Mouse (Mus musculus): ENCODE results near the gene Fsip1. TPM values are rescaled to one million over a fixed set of nuclear protein-coding genes. Genes with fewer than 3 reads are reported as not detected.
A peak's percentile ranks its signal among the peaks of the same experiment; 100 is the strongest.

Fsip1 gene
- total RNA-seq, 2 experiments from 2014 or later = 0.81 to 1.3 TPM

DNA sequence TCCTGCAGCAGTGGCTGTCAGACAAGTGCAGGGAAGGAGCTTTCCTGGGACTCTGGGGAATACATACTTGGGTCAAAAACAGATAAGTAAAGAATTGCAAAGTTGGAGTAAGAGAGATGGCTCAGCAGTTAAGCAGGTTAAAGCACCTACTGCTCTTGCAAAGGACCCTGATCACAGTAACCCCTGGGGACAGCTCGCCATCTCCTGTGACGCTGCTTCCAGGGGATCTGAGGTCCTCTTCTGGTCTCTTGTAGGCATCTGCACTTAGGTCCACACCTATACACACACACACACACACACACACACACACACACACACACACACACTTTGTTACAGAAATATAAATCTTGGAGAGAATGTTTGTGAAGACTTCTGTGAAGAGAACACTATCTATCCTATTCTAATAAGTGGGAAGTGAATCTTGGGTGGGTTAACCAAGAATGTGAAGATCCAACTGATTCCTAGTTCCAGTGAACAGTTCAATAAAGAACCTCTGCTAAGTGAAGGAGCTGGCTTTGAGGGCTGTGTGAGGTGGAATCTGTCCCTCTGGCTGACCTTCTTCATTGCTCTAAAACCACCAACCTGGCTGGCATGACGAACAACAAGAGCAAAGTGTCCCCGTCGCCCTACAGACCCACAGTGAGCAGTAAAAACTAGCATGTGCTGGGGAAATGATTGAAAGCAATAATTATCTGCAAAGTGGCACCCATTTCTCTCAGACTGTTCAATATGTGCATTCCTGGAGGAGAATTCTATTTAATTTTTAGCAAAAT, 129.1 kb downstream of the Fsip1 start:
- DNase-seq (ENCODE audit: low spot score in 2 of 2) = no peak

DNA sequence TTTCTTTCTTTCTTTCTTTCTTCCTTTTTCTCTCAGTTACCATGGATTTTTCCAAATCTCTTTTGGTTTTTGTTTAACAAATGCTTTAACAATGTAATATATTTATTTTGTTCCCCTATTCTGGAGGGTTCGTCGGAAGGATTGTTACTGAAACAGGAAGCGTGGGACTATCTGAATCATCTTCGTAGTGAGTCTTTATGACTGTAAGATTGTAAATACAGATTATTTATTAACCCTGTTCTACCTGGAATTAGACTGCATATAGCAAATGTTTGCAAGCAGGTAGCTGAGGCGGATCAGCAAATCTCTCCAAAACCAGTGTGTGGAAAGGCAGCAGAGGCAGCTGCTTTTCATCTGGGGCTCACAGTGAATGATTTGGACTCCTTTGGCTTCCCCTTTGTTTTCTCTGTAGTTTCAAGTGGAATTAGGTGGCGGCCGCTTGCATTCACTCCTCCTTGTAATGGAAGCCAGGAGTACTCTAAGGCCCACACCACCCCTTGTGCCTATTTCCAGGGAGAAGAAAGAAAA, 130.8 kb downstream of the Fsip1 start:
- DNase-seq (ENCODE audit: low spot score in 2 of 2) = no peak

DNA sequence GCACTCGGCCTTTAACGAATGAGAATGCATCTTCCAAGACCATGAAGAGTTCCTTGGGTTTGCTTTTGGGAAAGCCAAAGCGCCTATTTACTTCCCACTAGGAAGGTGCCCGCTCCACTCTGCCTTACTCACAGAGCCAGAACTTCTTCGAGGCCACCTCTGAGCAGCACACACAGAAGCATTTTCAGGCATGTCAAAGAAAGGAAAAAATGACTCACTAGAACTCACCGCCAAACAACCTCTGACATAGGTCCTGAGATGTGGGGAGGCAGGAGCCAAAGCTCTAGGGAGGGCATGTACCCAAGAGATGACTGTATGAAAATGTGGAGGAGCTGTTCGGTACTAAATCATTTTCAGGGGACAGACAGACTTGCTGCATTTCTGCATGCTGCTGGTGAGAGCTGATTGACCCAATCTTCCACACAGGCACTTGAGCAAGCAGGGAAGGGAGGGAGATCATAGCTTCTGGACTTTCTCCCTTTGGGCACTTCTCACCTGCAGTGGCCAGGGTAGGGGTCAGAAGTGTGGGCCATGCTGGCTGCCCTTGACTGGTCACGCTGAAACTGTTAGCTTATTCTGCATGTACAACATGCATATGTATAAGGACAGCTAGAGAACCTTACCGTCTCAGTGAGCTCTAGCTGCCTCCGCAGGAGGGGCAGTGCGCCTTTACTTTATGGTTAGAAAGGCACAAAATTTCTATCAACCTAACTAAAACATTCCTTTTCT, 131.4 kb downstream of the Fsip1 start:
- DNase-seq (ENCODE audit: low spot score in 2 of 2) = no peak

DNA sequence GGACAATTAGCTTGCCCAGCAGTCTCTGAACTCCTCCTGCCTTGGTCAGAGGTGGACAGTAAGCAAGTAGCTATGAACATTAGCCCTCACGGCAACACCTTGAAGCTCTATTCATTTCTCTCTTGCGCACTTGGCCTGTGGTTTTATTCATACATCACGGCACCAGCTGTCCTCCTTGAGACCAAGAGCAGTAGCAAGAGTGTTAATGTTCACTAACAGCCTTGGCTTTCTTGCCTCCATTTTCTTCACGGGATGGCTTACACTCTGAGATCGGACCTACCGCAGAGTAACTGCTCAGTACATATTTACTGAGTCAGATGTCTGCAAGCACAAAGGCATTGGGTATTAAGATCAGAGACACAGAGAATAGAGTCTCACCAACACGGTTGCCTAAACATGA, 132.3 kb downstream of the Fsip1 start:
- DNase-seq (ENCODE audit: low spot score in 2 of 2) = no peak

- no peak for DNase-seq (ENCODE audit: low spot score in 2 of 2)
Measured at GRCm38 (mm10) chr2:118123743-118124142, 133.0 kb downstream of the Fsip1 start.

DNA sequence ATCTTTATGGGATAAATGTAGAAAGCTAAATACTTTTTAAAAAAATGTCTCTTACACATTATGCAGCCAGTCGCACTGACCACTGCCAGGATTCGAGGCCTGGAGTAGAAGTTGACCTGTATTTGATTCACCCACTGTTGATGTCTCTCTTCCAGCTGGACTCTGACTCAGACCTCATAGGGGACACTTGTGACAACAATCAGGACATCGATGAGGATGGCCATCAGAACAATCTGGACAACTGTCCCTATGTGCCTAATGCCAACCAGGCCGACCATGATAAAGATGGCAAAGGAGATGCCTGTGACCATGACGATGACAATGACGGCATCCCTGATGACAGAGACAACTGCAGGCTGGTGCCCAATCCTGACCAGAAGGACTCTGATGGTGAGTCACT, 134.5 kb downstream of the Fsip1 start:
- DNase-seq (ENCODE audit: low spot score in 2 of 2) = no peak

GRCm38 (mm10) chr2:118120751-118121150, 136.0 kb downstream of the Fsip1 start:
- no peak for DNase-seq (ENCODE audit: low spot score in 2 of 2)

DNA sequence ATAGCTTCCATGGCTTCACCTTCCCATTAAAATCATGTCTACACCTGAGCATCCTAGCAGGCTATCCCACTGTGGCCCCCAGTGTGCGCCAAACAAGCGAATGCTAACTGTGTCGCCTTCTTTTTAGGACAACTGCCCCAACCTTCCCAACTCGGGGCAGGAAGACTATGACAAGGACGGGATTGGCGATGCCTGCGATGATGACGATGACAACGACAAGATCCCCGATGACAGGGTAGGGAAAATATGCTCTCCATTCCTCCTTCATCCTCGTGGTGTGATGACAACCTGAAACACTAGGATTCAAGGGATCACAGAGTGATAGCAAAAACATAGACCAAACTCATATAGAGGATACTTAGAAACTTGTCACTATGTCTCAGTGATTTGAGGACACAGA, 136.7 kb downstream of the Fsip1 start:
- DNase-seq (ENCODE audit: low spot score in 2 of 2) = no peak

- DNase-seq (ENCODE audit: low spot score in 2 of 2) = no peak
Measured at GRCm38 (mm10) chr2:118119684-118120083, 137.1 kb downstream of the Fsip1 start.

- DNase-seq (ENCODE audit: low spot score in 2 of 2) = no peak
Measured at GRCm38 (mm10) chr2:118118515-118118914, 138.3 kb downstream of the Fsip1 start.

DNA sequence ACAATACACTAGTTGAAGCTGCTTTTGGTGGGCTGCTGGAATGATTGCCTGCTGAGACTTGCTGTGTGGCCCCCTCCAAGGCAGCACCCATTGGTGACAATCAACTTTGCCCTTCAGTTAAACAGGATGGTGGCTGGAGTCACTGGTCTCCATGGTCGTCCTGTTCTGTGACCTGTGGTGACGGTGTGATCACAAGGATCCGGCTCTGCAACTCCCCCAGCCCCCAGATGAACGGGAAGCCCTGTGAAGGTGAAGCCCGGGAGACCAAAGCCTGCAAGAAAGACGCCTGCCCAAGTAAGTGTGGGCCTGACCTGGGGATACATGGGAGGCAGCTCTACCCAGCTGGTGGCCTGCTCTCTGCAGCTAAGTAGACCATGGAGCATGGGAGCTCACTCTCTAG, 138.7 kb downstream of the Fsip1 start:
- DNase-seq (ENCODE audit: low spot score in 2 of 2) = no peak

GRCm38 (mm10) chr2:118117401-118117800, 139.4 kb downstream of the Fsip1 start:
- DNase-seq (ENCODE audit: low spot score in 2 of 2) = no peak

DNA sequence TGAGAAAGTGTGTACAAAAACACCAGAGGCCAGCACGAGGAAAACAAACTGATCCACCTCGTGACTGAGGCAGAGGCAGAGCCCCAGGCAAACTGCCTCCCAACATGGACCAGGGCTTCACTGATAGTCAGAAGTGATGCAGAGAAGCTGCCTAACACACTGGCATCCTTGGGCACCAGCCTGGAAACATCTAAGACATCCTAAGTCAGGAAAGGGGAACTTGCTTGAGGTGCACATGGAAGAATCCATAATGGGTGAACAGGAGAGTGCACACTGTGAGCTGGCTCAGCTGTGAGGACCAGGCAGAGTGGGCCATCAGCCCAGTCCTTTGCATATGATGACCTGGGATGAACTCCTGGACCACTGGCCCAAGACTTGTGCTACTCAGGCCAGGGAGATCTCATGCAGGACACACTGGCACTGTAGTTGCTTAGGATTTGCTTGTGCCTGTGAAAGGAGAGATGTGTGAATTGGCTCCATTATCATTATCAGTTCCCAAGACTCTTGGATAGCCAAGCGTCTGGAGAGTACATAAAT, 139.9 kb downstream of the Fsip1 start:
- DNase-seq (ENCODE audit: low spot score in 2 of 2) = no peak

- DNase-seq (ENCODE audit: low spot score in 2 of 2) = no peak
Measured at GRCm38 (mm10) chr2:118116180-118116579, 140.6 kb downstream of the Fsip1 start.

- no peak for DNase-seq (ENCODE audit: low spot score in 2 of 2)
Measured at GRCm38 (mm10) chr2:118115647-118116046, 141.1 kb downstream of the Fsip1 start.

DNA sequence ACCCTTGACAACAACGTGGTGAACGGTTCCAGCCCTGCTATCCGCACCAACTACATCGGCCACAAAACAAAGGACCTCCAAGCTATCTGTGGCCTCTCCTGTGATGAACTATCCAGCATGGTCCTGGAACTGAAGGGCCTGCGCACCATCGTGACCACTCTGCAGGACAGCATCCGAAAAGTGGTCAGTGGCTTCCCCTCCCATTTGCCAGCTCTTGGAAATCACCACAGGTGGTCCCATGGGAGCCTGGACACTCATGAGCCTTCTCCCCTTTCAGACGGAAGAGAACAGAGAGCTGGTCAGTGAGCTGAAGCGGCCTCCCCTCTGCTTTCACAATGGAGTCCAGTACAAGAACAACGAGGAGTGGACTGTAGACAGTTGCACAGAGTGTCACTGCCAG, 142.1 kb downstream of the Fsip1 start:
- DNase-seq (ENCODE audit: low spot score in 2 of 2) = no peak

DNA sequence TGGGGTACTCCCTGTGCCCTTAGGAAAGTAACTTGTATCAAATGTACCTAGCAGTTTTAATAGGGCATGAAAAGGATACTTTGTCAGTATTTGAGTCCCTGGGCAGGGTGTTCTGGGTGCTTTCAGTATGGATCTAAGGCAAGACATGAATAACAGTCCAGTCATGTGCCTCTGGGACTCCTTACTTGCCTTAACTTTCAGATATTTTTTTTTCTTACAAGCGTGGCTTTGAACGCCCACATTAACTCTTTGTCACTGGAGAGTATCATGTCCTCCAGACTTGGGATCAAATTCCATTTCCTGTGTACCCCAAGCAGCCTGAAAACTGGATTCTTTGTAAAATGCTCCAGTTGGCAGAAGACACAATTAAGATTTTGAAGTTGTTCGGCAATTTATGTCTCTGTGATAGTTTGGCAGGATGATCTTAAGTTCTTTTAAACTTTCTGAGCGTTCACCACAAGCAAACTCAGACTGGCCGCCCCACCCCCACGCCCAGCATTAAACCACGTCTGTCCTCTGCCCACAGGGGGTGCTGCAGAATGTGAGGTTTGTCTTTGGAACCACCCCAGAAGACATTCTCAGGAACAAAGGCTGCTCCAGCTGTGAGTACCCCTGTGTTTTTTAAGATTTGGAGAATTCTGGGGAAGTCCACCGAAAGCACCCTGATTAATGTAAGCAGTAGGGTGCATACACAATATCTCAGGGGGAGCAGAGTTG, 142.8 kb downstream of the Fsip1 start:
- DNase-seq (ENCODE audit: low spot score in 2 of 2) = peak in 1 of 2 experiments; percentile 15

GRCm38 (mm10) chr2:118112846-118113479, 143.8 kb downstream of the Fsip1 start:
- no peak for DNase-seq (ENCODE audit: low spot score in 2 of 2)

- DNase-seq (ENCODE audit: low spot score in 2 of 2) = no peak
Measured at GRCm38 (mm10) chr2:118112438-118112837, 144.3 kb downstream of the Fsip1 start.

DNA sequence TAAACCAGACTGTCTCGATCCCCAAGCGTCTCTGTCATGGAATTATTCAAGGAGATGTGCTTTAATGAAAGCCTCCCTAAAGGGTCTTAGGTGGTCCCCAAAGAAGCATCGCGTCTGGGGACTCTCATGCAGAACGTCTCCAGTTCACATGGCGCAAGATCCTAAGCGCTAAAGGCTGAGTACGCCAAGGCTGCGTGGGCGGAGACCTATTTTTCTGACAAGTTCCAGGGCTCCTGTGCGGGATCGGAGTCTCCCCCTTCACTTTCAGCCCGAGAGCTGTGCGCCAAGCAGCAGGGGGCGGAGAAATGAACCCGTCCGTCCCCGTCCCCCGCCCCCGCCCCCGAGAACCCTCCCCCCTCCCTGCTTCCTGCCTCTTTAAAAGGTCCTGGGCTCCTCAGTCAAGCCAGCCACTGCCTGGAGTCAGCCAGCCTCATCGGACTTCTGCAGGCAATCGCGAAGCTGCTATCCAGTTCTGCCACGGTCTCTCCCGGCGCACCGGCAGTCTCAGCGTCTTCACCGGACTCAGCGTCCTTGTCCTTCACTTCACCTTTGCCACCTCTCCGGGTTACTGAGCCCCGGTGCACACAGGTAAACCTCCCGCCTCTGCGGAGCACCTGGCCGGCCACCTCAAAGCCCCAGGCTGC, 145.2 kb downstream of the Fsip1 start, which contains the start of gene Thbs1:
TSS of gene Thbs1 (plus strand) at position 389 of the 644 bp plus-strand sequence.
- DNase-seq (ENCODE audit: low spot score in 2 of 2) = peak; percentile 16 to 41
